Mouse (Mus musculus) fat pad, adult 2 months (tissue): Measurements from ENCODE around the gene Cd82.

Source experiments
- DNase-seq: peaks from one replicate; pipeline ENCODE4 v3.0.0-alpha.2; 2011; ENCODE audit warnings: low read depth, low spot score; ENCODE audit errors: extremely low read depth

The Cd82 gene

GRCm38 (mm10) chr2:93469118-93469517 lies 6.2 kb upstream of the Cd82 start:
- no peak for DNase-seq

- DNase-seq, result no peak
Observed at GRCm38 (mm10) chr2:93466314-93466713, 3.4 kb upstream of the Cd82 start.

GRCm38 (mm10) chr2:93461869-93462714 lies 848 bp downstream of the Cd82 start:
- DNase-seq, result no peak

DNA sequence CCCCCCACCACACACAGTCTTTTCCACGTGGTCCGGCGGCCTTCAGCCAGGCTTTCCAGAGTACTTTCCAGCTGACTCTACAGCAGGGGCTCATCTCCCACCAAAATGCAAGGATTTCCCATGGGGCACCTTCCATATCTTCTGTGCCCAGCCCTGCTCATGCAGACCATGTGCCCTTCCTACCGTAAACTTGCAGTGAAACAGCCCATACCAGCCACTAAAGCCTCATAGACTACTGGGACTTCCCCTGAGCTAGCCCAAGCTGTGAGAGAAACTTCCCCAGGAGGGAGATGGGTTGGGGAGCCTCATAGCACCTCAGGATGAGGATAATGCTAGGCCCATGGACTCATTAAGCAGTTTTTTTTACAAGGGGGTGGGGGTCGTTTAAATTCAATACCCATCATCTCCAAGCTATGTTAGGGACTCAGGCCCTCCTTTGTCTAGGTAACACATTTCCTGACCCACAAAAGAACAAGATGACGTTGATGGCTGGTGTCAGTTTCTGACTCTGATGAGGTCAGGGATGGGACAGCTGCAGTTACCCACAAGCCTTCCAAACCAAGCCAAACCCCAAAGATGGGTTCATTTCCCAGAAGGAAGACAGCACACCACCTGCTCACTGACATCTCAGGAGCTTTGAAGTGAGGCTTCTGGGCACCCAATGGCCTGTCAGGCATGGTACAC lies 2.0 kb downstream of the Cd82 start:
- no peak for DNase-seq

DNA sequence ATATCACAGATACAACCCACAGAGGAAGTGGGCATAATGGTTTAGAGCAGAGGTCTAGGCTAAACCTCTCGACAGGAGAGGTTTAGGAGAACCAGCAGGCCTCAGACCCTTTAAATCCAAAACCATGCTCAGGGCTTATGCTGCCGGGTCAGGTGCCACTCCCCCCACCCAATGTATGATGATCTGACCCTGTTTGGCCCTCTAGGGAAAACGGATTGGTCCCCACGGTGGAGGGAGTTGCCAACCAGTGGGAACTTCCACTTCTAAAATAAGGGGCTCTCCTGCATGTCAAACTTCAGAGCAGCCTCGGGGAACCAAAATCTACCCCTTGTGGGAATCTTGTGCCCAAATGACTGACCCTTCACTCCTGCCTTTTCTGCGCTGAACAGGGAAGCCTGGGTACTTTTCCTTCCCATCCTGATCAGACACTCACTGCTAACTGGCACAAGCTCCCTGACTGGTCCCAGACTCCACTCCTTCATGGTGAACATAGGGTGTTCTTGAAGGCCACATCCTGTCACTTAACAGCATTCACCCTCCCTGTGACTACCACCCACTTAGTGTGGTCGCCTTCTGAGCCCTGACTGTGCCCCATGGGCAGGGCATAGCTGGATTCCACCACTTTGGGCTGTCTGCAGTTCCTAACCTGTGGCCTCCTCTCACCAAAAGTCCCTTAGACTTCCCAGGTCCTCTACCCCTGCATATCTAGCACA lies 3.6 kb downstream of the Cd82 start:
- no peak for DNase-seq

- no peak for DNase-seq
Observed at GRCm38 (mm10) chr2:93458332-93459207, 4.4 kb downstream of the Cd82 start.

DNA sequence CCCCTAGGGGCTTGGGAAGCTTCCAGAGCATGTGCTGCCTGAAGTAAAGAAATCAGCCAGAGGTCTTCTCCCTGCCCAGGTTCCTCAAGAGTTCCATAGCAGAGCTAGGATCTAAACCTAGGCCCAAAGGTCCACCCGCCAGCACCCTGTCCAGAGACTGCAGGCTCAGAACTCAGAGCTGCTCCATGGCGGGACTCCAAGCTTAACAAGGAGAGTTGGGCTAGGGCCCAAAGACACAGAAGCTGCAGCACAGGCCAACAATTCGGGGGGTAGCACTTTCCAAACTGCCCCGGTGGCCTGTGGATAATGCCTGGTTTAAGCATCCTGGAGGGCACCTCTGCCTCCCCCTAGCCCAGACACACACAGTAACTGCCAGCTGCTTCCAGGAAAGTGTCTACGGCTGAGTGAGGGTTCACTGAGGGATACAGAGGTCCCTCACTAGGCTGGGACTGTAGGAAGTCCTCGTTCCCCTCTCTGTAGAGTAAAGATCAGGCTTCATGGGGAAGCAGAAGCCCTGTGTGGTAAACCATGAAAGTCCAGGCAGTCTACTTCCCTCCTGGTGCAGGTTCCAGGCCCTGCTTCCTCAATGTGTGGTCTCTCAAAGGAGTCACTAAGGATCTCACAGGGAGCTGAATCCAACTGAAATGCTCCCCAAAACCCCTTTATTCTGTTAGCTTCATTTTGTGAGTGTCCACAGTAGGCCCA lies 5.4 kb downstream of the Cd82 start:
- no peak for DNase-seq

- no peak for DNase-seq
Observed at GRCm38 (mm10) chr2:93456140-93456539, 6.8 kb downstream of the Cd82 start.

GRCm38 (mm10) chr2:93454817-93455591 lies 7.9 kb downstream of the Cd82 start:
- no peak for DNase-seq

DNA sequence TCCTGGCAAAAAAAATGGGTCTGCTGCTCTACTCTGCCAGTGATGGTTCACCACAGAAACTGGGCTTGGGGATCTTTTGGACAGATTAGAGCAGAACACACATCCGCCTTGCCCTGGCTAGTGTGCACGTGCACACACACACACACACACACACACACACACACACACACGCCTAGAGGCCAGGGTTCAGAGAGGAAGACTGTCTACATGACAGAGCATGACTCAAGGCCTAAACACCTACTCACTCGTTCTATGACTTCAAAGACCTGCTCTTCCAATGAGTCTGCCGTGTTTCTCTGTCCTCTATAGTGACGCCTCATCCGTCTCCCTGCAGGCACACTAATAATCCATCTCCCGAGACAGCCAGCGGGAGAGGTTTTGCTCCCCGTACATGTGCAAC lies 8.6 kb downstream of the Cd82 start:
- no peak for DNase-seq

- DNase-seq, result no peak
Observed at GRCm38 (mm10) chr2:93453046-93453445, 9.9 kb downstream of the Cd82 start.

- no peak for DNase-seq
Observed at GRCm38 (mm10) chr2:93452506-93452905, 10.4 kb downstream of the Cd82 start.

GRCm38 (mm10) chr2:93452057-93452456 lies 10.9 kb downstream of the Cd82 start:
- DNase-seq, result no peak

GRCm38 (mm10) chr2:93451219-93451938 lies 11.6 kb downstream of the Cd82 start:
- no peak for DNase-seq

DNA sequence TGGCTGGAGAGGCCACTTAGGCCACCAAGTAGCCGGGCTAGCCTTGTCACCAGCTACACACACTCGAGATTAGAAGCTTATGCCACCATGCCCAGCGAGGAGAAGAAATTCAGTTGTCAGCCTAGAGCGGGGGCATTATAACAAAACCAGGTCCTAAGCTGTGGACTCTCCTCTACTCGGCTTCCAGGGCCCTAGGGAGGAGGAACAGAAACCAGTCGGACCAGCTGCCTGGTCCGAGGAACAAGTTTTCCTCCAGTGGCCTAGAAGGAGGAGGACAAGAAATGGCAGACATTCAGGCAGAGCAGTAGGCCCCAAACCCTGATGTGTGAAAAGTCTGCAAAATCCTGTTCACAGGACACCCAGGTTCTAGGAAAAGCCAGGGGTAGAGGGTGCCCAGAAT lies 12.2 kb downstream of the Cd82 start:
- DNase-seq, result no peak

- DNase-seq, result no peak
Observed at GRCm38 (mm10) chr2:93449657-93450056, 13.3 kb downstream of the Cd82 start.

DNA sequence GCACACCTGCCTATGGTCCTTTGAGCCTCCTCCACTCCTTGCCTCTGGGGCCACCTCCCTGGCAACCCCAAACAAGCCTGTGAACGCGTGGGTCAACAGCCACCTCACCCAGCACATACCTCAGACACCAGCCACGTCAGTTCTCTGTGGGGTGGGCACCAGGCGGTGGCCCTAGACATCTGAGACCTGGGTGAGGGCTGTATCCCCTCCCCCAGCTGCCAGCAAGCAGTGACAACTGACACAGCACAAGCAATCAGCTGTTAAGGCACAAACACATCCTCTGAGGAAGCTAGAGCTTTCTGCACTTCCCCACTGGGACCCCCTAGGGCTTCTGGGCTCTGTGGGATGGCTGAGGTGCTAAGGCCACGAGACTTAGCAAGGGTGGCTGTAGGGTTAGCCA lies 14.2 kb downstream of the Cd82 start:
- no peak for DNase-seq

DNA sequence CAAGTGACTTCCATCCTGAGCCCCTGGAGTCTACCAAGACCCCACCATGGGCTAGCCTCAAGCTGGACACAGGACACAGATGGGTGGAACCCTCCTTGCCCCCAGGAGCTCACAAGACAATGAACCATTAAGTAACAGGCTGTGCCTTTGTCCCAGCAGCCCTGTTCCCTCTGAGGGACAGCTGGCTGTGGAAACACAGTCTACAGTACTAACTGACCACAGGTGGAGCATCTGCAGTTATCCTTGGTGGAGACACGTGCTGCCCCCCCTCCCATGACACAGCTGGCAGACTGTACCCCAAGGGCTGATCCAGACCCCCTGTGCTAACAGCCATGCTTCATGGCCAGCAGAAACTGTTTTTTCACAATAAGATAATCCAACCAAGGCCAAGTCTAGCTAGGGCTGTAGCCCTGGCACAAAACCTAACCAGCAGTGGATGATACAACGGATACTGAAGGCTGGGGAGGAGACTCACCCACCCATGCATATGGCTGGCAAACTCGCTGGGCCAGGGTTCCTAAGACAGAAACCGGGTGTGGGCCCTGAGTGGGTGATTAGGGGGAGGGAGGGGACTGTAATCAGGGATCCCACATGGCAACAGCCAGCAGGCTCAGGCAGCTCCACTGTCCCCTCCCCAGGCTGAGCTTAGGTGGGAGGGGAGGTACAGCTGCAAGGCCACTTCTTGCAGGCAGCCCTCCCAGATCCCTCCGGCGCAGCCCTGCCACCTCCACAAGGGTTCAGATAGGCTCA lies 15.3 kb downstream of the Cd82 start:
- DNase-seq, result no peak
